Mouse (Mus musculus) midbrain, embryonic 11.5 days (tissue): ENCODE results near the gene Ppp2ca. TPM values are rescaled to one million over a fixed set of nuclear protein-coding genes. Genes with fewer than 3 reads are reported as not detected.

Source experiments
- ATAC-seq: fragments of 200-750 bp; cut with Nextera tagmentation; 2 replicates; pipeline ENCODE4 v1.8.0; 2017; ENCODE audit warnings: moderate TSS enrichment, moderate library complexity; ENCODE audit not compliant: low FRiP score
- DNase-seq: peaks from one replicate; pipeline ENCODE4 v3.0.0; 2015; ENCODE audit warnings: low spot score; ENCODE audit errors: missing footprints
- H3K27ac ChIP-seq: fragments of 300-500 bp; sonication (generic); 2 replicates; pipeline ENCODE4 v1.5.1; 2014; ENCODE audit warnings: low read depth, low read length
- H3K27me3 ChIP-seq: fragments of 300-500 bp; sonication (generic); 2 replicates; pipeline ENCODE4 v1.6.1; 2014; ENCODE audit warnings: mild to moderate bottlenecking, low read length, moderate library complexity, mixed read lengths; ENCODE audit not compliant: control insufficient read depth, insufficient read depth
- H3K36me3 ChIP-seq: fragments of 300-500 bp; sonication (generic); 2 replicates; pipeline ENCODE4 v1.6.1; 2014; ENCODE audit warnings: mild to moderate bottlenecking, low read length, moderate library complexity, mixed read lengths; ENCODE audit not compliant: control insufficient read depth, insufficient read depth
- H3K4me1 ChIP-seq: fragments of 300-500 bp; sonication (generic); 2 replicates; pipeline ENCODE4 v1.6.1; 2014; ENCODE audit warnings: low read length; ENCODE audit not compliant: control insufficient read depth, insufficient read depth
- H3K4me2 ChIP-seq: fragments of 300-500 bp; sonication (generic); 2 replicates; pipeline ENCODE4 v1.6.1; 2014; ENCODE audit warnings: mild to moderate bottlenecking, moderate library complexity
- H3K4me3 ChIP-seq: fragments of 300-500 bp; sonication (generic); 2 replicates; pipeline ENCODE4 v1.5.1; 2014; ENCODE audit warnings: low read depth, low read length
- H3K9ac ChIP-seq: fragments of 300-500 bp; sonication (generic); 2 replicates; pipeline ENCODE4 v1.6.1; 2014; ENCODE audit warnings: low read length
- H3K9me3 ChIP-seq: fragments of 300-500 bp; sonication (generic); 2 replicates; pipeline ENCODE4 v1.6.1; 2016; ENCODE audit warnings: low read length; ENCODE audit not compliant: control insufficient read depth
- WGBS: fragments of 180-500 bp; shearing (Covaris S2); extraction: QIAGEN DNeasy Blood & Tissue Kit; methylation state at CpG from one replicate; pipeline ENCODE4 v1.1.7; 2014; 5-methylcytosine and 5-hydroxymethylcytosine counted together
- polyA plus RNA-seq: library from polyadenylated mRNA; unstranded; fragments of >200 nt; fragmentation: Nextera tagmentation; extraction: Ambion mirVana; gene quantifications from 2 replicates; pipeline ENCODE4 v1.2.1, GENCODE M21; 2014

Gene Ppp2ca
- polyA plus RNA-seq, 1 experiment from 2014 or later = 133 TPM

DNA sequence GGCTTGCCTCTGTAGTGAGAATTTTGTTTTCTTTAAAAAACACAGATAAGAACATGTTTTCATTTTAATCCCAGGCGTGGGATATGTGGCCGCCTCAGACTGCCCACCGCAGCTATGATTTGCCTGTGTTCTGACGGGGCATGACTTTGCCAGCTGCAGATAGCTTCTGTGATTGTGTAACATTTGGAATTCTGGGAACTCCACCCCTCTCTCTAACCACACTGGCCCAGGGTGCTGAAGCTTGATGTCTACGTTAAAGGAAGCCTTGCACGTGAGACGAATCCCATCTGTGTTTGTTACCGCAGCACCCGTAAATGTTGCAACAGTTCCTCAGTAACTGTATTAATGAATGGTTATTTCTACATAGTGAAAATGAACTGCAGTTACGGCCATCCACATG is 26.7 kb upstream of the Ppp2ca start:
- no peaks in the 10 kb centered on the region for H3K4me1 ChIP-seq
- no peaks in the 10 kb centered on the region for H3K9me3 ChIP-seq
- H3K27ac ChIP-seq = no peak overlapping the region
- no peak overlapping the region for H3K4me3 ChIP-seq
- no peak overlapping the region for H3K4me2 ChIP-seq
- no peak for DNase-seq
- H3K27me3 ChIP-seq = no peaks in the 10 kb centered on the region
- H3K9ac ChIP-seq = no peak overlapping the region
- no peaks in the 10 kb centered on the region for H3K36me3 ChIP-seq
- 88% methylated on average over 10 of the region's 10 CpGs for WGBS
- ATAC-seq = no peak

DNA sequence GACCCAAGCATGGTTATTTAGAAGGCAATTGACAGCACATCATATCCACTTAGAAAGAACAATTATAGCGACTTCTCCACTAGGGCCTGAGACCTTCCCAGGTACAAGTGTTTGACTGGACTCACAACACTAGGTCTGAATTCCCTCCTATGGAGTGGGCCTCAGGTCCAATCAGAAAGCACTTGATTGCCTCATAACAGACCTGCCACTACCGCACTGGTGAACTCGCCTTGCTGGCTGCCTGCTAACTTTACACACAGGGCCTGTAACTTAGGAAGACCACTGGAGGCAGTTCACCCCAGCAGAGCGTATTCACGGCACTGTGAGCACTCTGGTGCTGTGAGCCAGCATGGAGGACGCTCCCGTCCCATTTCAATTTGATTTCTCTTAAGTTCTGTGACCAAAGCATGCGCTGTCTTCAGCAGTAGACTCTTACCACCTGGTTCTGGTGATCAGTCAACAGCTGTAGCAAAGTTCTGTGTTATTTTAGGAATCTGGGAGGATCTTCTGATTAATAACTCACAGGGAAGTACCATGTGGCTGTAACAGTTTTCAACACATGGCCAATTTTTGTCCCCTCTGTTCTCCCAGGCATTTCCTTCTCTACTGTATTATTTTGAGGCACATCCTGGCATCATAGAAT is 24.8 kb upstream of the Ppp2ca start:
- H3K27ac ChIP-seq = no peak overlapping the region

DNA sequence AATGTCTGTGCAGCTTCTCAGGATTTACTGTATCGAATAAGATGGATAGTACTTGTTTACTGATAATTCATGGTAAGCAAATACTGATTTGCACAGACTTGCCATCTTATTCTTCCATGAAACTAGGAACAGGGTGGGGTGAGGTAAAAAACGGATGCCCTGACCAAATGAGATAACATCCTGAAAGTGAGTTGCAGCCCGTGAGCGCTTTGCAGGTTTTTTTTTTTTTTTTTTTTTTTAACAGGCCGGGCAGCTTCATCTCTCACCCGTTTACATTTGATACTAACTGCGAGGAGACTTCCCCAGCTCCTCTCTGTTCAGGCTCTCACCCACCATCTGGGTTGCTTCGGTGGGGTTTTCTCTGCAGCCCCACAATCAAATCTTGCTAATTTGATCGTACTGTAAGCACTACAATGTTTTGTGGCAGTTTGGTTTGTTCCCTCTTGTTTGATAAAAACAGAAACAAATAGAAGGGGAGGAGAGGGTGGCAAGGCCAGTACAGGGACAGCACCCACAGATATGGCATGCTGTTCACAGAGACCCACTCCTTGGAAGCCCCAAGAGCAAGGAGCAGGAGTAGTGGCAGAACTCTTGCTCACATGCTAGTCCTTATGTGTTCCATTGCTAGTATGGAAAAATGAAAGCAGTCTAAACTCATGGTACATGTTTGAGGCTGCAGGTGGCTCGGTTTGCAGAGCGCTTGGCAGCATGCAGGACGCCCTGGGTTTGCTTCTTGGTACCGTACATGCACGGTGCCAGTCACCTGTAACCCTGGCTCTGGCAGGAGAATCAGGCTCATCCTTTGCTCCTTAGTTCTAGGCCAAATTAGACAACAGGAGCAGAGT is 23.6 kb upstream of the Ppp2ca start:
- Histone ChIP-seq H3K4me2 (no peak overlapping the region), H3K9me3 (no peaks in the 10 kb centered on the region), H3K4me1 (peaks cover under 1% of the 10 kb centered on the region), H3K9ac (no peak overlapping the region), H3K36me3 (no peaks in the 10 kb centered on the region), H3K27me3 (no peaks in the 10 kb centered on the region), H3K27ac (no peak overlapping the region), H3K4me3 (no peak overlapping the region)
- ATAC-seq (no peak), DNase-seq (no peak)
- 78% methylated on average over 14 of the region's 14 CpGs for WGBS

More for the DNA sequence above, 24.8 kb upstream of the Ppp2ca start:
- H3K4me1 ChIP-seq = no peaks in the 10 kb centered on the region
- no peak overlapping the region for H3K4me3 ChIP-seq
- no peak overlapping the region for H3K4me2 ChIP-seq
- H3K27me3 ChIP-seq = no peaks in the 10 kb centered on the region
- no peaks in the 10 kb centered on the region for H3K9me3 ChIP-seq
- 79% methylated on average over 8 of the region's 8 CpGs for WGBS
- ATAC-seq = no peak
- no peak overlapping the region for H3K9ac ChIP-seq
- DNase-seq = no peak
- H3K36me3 ChIP-seq = no peaks in the 10 kb centered on the region

DNA sequence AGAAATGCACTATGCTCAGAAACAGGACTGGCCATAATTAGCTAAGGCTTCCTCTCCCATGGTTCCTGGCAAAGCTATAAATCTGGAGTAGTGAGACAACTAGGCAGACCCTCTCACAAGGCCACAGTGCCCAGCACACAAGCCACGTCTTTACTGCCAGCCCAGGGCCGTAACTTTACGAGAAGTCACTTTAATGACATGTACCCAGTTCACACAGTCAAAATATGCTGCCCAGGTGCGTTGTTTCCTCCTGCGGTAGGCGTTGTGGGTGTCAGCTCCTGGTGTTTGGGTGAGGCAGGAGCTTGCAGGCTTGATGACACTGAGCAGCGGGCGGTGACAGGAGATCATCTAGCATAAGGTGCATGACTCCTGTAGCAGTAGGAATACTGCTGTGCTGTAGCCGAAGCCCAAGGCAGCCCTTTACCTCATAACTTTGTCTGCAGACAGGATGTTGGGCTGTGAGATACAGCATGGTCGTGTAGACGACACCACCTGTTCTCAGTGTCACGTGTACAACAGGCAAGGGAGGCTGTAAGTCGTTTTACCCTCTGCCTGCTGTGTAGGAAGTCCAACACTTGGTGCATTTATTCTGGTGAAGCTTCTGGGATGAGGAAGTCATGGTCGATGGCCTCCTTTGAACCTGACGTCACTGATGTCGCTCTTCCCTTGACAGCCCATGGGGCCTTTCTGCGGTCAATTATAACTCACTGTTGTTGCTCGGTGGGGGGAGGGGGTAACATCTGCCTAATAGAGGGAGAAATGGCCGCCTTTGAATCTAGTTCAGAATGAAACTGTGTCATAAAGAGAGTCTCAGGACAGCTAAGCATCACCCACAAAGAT is 22.5 kb upstream of the Ppp2ca start:
- Histone ChIP-seq H3K9ac (no peak overlapping the region), H3K36me3 (no peaks in the 10 kb centered on the region), H3K27ac (no peak overlapping the region), H3K4me2 (no peak overlapping the region), H3K9me3 (no peaks in the 10 kb centered on the region), H3K27me3 (no peaks in the 10 kb centered on the region), H3K4me3 (no peak overlapping the region), H3K4me1 (peaks cover 6% of the 10 kb centered on the region)
- 80% methylated on average over 19 of the region's 19 CpGs for WGBS
- ATAC-seq (no peak), DNase-seq (no peak)

DNA sequence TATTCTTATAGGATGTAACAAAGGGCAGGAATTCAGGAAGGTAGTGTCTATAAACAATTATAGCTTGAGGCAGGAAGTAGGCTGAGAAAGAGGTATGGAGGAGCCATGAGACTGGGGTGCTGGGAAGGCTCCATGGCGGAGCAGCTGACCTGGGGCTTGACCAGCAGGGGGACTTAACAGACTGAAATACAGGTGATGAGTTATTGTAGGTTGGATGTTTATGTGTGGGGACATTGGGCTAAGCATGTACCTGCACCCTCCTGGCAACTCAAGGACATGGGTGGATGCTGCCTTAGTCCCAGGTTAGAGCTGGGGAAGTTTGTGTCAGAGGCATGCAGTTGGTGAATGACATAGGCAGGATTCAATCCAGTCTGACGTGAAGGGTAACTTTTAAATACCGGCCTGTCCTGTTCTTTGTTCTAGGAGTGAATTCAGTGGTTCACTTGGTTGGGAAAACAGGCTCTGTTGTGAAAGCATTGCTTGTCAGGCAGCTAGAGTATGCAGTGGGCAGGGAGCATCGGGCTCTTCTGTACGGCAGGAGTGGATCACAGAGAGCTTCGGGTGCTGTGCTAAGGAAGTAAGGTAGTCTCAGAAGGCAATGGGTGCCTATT is 21.6 kb upstream of the Ppp2ca start:
- no peak for ATAC-seq
- H3K4me2 ChIP-seq = no peak overlapping the region
- WGBS = 86% methylated on average over 6 of the region's 6 CpGs

DNA sequence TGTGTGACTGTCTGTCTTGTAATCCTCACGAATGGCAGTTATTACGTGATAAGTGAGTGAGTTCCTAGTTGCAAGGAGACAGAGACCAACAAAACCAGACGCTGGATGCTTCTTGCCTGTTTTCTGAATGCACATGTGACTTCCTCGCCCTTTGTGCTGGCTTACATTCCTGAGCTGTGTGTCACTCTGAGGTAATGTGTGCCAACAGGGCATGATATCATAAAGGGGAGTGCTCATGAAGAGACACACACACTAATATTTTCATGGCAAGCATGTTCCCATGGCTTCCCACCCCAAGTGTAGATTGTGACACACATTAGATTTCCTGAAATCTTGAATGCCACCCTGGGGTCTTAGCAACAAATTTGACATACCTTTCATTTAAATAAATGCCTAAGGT is 20.5 kb upstream of the Ppp2ca start:
- no peaks in the 10 kb centered on the region for H3K9me3 ChIP-seq
- ATAC-seq (no peak), DNase-seq (no peak)
- no peaks in the 10 kb centered on the region for H3K27me3 ChIP-seq
- H3K27ac ChIP-seq = no peak overlapping the region
- H3K4me3 ChIP-seq = no peak overlapping the region
- H3K36me3 ChIP-seq = no peaks in the 10 kb centered on the region
- no peak overlapping the region for H3K4me2 ChIP-seq
- no peak overlapping the region for H3K9ac ChIP-seq
- peaks cover 6% of the 10 kb centered on the region for H3K4me1 ChIP-seq
- 87% methylated on average over 4 of the region's 4 CpGs for WGBS

More for the DNA sequence above, 21.6 kb upstream of the Ppp2ca start:
- H3K36me3 ChIP-seq = no peaks in the 10 kb centered on the region
- no peak overlapping the region for H3K9ac ChIP-seq
- H3K9me3 ChIP-seq = no peaks in the 10 kb centered on the region
- no peaks in the 10 kb centered on the region for H3K27me3 ChIP-seq
- H3K4me3 ChIP-seq = no peak overlapping the region
- DNase-seq = no peak
- H3K27ac ChIP-seq = no peak overlapping the region
- peaks cover 6% of the 10 kb centered on the region for H3K4me1 ChIP-seq

DNA sequence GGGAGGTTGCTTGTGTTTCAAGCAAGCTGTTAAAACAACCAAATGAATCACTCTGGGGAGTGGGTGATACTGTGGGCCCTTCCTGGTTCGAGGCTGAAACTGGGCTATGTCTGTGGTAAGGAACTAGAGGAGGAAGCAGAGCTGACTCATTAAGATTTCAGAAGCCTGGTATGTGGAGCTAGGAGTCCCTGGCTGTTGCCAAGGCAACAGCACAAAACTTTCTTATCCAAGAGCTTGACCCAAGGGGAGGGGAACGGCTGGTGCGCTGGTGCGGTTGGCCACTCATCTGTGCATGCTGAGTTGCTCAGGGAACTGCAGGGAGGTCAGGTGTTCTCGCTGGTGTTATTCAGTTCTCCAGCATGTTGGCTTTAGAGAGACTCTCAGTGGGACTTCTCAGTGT is 18.5 kb upstream of the Ppp2ca start:
- peak; percentile 90 for DNase-seq
- no peak overlapping the region for H3K9ac ChIP-seq
- H3K27ac ChIP-seq = no peak overlapping the region
- WGBS = 10% methylated on average over 5 of the region's 5 CpGs
- no peak overlapping the region for H3K4me3 ChIP-seq
- H3K9me3 ChIP-seq = no peaks in the 10 kb centered on the region
- H3K4me2 ChIP-seq = no peak overlapping the region
- no peaks in the 10 kb centered on the region for H3K36me3 ChIP-seq
- ATAC-seq = peak; percentile 78
- H3K4me1 ChIP-seq = peaks cover 6% of the 10 kb centered on the region
- H3K27me3 ChIP-seq = no peaks in the 10 kb centered on the region

DNA sequence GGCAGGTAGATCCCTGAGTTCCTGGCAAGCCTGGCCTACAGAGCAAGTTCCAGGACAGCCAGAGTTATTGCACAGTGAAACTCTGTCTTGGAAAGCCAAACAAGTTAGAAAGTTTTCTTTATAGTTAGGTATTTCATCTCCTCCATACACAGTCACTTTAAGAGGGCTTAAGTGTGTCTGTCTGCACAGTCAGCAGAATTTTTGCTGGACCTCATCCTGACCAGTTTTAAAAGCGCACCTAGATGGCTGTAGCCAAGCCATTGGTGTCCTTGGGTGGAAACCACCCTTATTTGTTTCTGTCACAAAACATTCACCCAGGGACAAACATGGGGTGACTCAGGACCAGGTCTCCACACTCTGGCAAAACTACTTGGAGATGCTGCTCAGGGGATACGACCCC is 17.8 kb upstream of the Ppp2ca start:
- DNase-seq = no peak
- Histone ChIP-seq H3K4me1 (peaks cover 6% of the 10 kb centered on the region), H3K9me3 (no peaks in the 10 kb centered on the region), H3K36me3 (no peaks in the 10 kb centered on the region), H3K27ac (no peak overlapping the region), H3K4me2 (no peak overlapping the region), H3K4me3 (no peak overlapping the region), H3K9ac (no peak overlapping the region), H3K27me3 (no peaks in the 10 kb centered on the region)
- 91% methylated on average over 2 of the region's 2 CpGs for WGBS
- no peak for ATAC-seq
